ENCODE assay signal across 8 mouse cellular contexts in genomic region chr11:116842531-116843260, GRCm38 (mm10). TPM values are rescaled to one million over a fixed set of nuclear protein-coding genes. Genes with fewer than 3 reads are reported as not detected.
DNase-seq lines count a peak whose midpoint lies in the region; ATAC-seq lines count a peak whose summit lies in the region.

No protein-coding gene starts in this region.

- peak; percentile 63 to 70 for DNase-seq in adrenal gland, adult 18-20 months (ENCODE audit: low spot score in 2 of 2)
- DNase-seq in embryo, embryonic 10 days (ENCODE audit: low spot score): peak; percentile 72
- DNase-seq in gastrocnemius, postnatal 14 days: peak; percentile 75
- DNase-seq in left cerebral cortex, postnatal 14 days (ENCODE audit: low spot score in 2 of 2): peak; percentile 52 to 65
- DNase-seq in right cerebral cortex, adult 2 months (ENCODE audit: low spot score in 2 of 2): peak; percentile 66 to 68
- DNase-seq in yolk sac, embryonic 10.5 days (ENCODE audit: low spot score): peak; percentile 66

- peak overlapping the region; percentile 95 for H3K4me3 ChIP-seq in megakaryocyte, embryonic 14.5 days (replicated peaks)

- peaks cover 72% of the 10 kb centered on the region for H3K4me1 ChIP-seq in megakaryocyte, embryonic 14.5 days

- no peaks in the 10 kb centered on the region for H3K9me3 ChIP-seq in megakaryocyte, embryonic 14.5 days

- intact Hi-C loops in gastrocnemius, postnatal 14 days (cut with DNase I; ENCODE audit: low total_unique reads): no loop called here
- intact Hi-C loops in left cerebral cortex, postnatal 14 days (cut with DNase I): no loop called here

- peak; percentile 58 for ATAC-seq in inflammation-experienced regulatory T-cells, adult 6 months

- peaks cover 61% of the 10 kb centered on the region for H3K36me3 ChIP-seq in megakaryocyte, embryonic 14.5 days (replicated peaks; ENCODE audit: low read length)

- H3K27me3 ChIP-seq in megakaryocyte, embryonic 14.5 days (replicated peaks): no peaks in the 10 kb centered on the region

RNA-seq across cellular contexts. Expression of gene Mettl23, which starts 0.4 kb away (rescaled TPM):
- 10 to 100 TPM; 32.2 to 32.7 TPM for total RNA-seq in adrenal gland, adult 18-20 months (2021)
- total RNA-seq in gastrocnemius, postnatal 14 days (2021): 10 to 100 TPM; 24.1 to 24.7 TPM
- 100 to 1,000 TPM; 121 to 151 (median 145) TPM for polyA plus RNA-seq in inflammation-experienced regulatory T-cells, adult 6 months (2017; shearing (Covaris generic))
- total RNA-seq in left cerebral cortex, postnatal 14 days (2021): 10 to 100 TPM; 25.8 to 28.4 TPM
- 14.3 and 18.3 TPM in 2 replicates for polyA plus RNA-seq in megakaryocyte, embryonic 14.5 days (2012; ENCODE audit: insufficient read depth, low replicate concordance)

RNA-seq across cellular contexts. Expression of gene Jmjd6, which starts 0.6 kb away (rescaled TPM):
- total RNA-seq in adrenal gland, adult 18-20 months (2021): 10 to 100 TPM; 42.2 to 52.6 TPM
- 10 to 100 TPM; 19.5 to 21.4 TPM for total RNA-seq in gastrocnemius, postnatal 14 days (2021)
- 10 to 100 TPM; 49.7 to 58.8 (median 53.6) TPM for polyA plus RNA-seq in inflammation-experienced regulatory T-cells, adult 6 months (2017; shearing (Covaris generic))
- total RNA-seq in left cerebral cortex, postnatal 14 days (2021): 10 to 100 TPM; 25.4 to 30.2 TPM
- polyA plus RNA-seq in megakaryocyte, embryonic 14.5 days (2012; ENCODE audit: insufficient read depth, low replicate concordance): 29.3 and 63.2 TPM in 2 replicates

RNA-seq across cellular contexts. Expression of gene Mfsd11, which starts 9.5 kb away (rescaled TPM):
- 10 to 100 TPM; 39.3 to 42.3 TPM for total RNA-seq in adrenal gland, adult 18-20 months (2021)
- 10 to 100 TPM; 22.3 to 27.2 TPM for total RNA-seq in gastrocnemius, postnatal 14 days (2021)
- 10 to 100 TPM; 18.7 to 31.0 (median 29.0) TPM for polyA plus RNA-seq in inflammation-experienced regulatory T-cells, adult 6 months (2017; shearing (Covaris generic))
- total RNA-seq in left cerebral cortex, postnatal 14 days (2021): 10 to 100 TPM; 36.9 to 45.9 TPM
- polyA plus RNA-seq in megakaryocyte, embryonic 14.5 days (2012; ENCODE audit: insufficient read depth, low replicate concordance): 12.5 and 24.2 TPM in 2 replicates

RNA-seq across cellular contexts. Expression of gene Srsf2, which starts 10.2 kb away (rescaled TPM):
- total RNA-seq in adrenal gland, adult 18-20 months (2021): 100 to 1,000 TPM; 228 to 275 TPM
- 10 to 100 TPM; 73.0 to 80.9 TPM for total RNA-seq in gastrocnemius, postnatal 14 days (2021)
- 100 to 1,000 TPM; 189 to 367 (median 325) TPM for polyA plus RNA-seq in inflammation-experienced regulatory T-cells, adult 6 months (2017; shearing (Covaris generic))
- 100 to 1,000 TPM; 161 to 168 TPM for total RNA-seq in left cerebral cortex, postnatal 14 days (2021)
- 784 and 1,500 TPM in 2 replicates for polyA plus RNA-seq in megakaryocyte, embryonic 14.5 days (2012; ENCODE audit: insufficient read depth, low replicate concordance)

RNA-seq across cellular contexts. Expression of gene Mxra7, which starts 14.8 kb away (rescaled TPM):
- 10 to 100 TPM; 44.3 to 55.9 TPM for total RNA-seq in adrenal gland, adult 18-20 months (2021)
- 10 to 100 TPM; 23.1 to 29.6 TPM for total RNA-seq in gastrocnemius, postnatal 14 days (2021)
- not detected for polyA plus RNA-seq in inflammation-experienced regulatory T-cells, adult 6 months (2017; shearing (Covaris generic))
- total RNA-seq in left cerebral cortex, postnatal 14 days (2021): 10 to 100 TPM; 14.9 to 15.9 TPM
- polyA plus RNA-seq in megakaryocyte, embryonic 14.5 days (2012; ENCODE audit: insufficient read depth, low replicate concordance): not detected in 2 replicates

Comparison
In these comparisons a context has a peak if more than half of its experiments do, and no peak if none do; other contexts are left out.
1. Peak in every context shown above with its lines: DNase-seq, ATAC-seq and H3K4me3 ChIP-seq.